Mouse (Mus musculus): ENCODE measurements around the gene Arhgef2.

Arhgef2 gene

DNA sequence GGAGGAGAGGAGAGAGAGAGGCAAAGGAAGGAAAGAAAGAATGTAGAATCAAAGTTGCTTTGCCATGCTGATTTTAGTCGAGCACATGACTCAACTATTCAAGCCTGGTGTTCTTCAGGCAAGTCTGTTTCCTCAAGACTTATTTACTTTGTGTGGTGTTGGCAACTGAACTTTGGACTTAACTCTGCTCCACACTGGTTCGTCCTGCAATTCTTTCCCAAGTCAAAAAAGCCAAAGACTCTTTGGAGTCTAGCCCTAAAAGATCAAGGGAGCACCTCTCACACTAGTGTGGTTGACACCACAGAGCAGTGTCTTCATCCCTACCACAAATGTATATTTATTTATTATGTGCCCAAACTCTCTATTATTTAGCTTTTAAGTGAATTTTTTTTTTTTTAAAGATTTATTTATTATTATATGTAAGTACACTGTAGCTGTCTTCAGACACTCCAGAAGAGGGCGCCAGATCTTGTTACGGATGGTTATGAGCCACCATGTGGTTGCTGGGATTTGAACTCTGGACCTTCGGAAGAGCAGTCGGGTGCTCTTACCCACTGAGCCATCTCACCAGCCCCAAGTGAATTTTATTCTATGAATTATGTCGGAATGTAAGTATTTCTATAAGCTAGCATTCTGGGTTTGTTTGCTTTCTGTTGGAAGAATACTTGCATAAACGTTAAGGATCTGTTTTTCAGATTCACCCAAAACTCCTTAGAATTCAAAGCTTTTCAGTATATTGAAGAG is 78.6 kb downstream of the Arhgef2 start:
- peak; percentile 32 for DNase-seq (ENCODE audit: low read depth)

DNA sequence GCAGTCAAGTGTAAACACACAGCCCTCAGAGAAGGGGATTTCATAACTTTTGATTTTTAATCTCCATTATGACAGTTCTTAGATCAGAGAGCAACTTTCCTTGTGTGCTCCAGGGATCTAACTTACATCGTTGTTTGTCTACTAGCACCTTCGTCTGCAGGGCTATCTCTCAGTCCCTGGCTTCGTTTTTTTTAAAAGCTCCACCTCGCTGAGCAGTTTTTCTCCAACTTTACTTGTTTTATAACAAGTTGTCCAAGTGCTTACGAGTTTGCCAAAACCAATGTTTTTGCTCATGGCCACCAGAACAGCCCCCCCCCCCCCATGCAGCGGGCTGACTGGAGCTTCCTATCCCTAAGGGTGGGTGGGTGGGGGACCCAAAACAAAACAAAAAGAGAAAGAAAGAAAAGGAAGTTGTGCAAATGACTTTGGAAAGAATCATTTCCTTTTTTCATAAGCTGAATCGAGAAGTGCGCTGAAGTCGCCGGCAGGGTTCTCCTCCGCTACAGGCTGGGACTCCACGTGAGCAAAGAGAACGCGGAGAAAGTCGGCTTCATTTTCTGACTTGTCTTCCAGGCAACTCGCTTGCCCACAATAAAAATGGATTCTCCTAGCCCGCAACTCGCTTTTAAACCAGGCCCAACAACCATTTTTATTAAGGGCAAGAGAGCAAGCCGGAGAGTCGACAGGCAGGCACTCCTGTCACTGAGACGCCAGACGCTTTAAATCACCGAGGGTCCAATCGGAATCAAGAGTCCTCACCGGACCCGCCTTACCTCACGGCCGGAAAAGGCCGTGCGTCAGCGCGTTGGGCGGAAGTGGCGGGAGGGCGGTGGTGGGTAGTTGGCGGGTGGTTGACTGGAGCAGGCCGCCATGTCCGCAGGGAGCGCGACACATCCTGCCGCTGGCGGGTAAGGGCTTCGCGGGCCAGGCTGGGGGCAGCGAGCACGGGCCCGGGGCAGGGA is 79.5 kb downstream of the Arhgef2 start, which contains the start of gene Khdc4:
Gene Khdc4 (plus strand): TSS at position 824 of the 962 bp plus-strand sequence.
- peak; percentile 98 for DNase-seq (ENCODE audit: low read depth)

DNA sequence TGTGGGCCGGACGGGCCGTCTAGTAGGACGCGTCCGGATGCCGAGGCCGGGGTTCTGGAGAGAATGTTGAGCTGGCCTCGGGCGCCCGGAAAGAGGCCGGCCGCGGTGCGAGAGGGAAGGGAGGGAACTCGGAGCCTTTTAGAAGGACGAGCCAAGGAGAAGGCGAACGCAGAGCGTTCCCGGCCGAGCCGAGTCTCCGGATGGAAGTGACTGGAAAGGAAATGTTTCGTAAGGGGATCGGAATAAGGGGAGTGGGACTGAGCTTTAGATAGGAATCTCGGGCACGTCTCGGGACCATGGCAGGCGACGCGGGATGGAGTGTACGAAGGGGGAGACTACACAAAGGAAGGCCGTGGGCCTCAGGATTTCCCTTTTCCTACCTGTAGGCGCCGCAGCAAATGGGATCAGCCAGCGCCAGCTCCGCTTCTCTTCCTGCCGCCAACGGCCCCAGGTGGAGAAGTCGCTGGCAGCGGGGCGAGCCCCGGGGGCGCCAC is 80.2 kb downstream of the Arhgef2 start:
- peak; percentile 70 for DNase-seq (ENCODE audit: low read depth)

DNA sequence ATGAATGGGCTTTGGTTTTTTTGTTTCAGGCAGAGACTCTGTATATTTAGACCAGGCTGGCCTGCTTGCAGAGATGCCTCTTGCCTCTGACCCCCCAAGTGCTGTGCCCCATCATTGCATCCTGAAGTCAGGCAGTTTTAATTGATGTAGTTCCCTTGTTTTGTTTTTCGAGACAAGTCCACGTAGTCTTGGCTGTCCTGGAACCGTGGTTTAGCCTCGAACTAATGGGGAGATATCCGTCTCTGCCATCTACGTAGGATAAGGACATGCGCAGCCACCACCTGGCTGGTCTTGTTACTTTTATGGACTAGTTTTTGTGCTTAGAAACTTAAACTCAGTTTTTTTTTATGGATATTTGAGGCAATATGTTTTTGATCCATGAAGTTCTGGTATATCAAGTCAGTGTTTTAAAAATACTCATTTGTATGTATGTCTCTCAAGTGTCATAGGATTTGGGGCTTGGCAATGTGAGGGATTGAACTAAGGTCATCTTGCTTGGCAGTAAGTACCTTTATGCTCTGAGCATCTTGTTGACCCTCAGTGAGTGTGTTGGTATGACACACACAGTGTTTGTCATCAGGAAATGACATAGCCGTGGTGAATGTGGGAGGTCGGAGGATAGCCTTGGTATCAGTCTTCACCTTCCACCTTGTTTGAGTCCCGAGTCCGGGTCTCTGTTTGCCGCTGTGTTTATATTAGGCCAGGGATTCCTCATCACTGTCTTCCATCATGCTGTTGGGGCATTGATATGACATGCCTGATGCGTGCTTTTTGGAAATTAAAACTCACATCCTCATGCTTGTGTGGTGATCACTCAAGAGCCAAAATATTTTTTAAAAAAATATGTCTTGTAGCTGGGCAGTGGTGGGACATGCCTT is 81.2 kb downstream of the Arhgef2 start:
- DNase-seq (ENCODE audit: low read depth) = peak; percentile 62

DNA sequence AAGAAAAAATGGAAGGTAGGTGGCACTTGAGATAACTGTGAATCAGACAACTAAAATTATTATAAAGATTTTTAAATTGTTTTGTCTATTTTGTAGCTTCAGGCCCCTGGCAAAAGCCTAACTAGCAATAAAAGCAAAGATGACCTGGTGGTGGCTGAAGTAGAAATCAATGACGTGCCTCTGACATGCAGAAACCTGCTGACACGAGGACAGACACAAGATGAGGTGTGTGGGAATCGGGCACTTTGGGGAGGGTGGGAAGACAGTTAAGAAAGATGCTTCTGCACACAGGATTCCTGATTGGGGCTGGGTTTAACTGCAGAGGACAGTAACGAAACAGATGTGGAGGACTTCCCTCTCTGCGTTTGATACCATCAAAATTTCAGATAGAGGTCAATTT is 83.3 kb downstream of the Arhgef2 start:
- DNase-seq (ENCODE audit: low read depth) = no peak

DNA sequence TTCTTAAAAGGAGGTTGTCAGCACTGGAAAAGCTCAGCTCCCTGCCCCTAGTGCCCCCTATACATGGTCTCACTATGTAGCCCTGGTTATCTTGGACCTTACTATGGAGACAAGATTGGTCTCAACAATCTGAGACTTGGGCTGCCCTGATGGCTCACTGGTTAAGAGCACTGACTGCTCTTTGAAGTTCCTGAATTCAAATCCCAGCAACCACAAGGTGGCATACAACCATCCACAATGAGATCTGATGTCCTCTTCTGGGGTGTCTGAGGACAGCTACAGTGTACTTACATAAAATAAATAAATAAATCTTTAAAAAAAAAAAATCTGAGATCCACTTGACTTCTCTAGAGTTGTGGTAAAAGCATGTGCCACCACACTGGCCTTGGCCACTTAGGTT is 89.8 kb downstream of the Arhgef2 start:
- DNase-seq (ENCODE audit: low read depth) = no peak

Measured in induced T-regulatory cell, adult 2 months (primary cell).